Mouse (Mus musculus): ENCODE measurements around the gene Emc9. TPM values are rescaled to one million over a fixed set of nuclear protein-coding genes. Genes with fewer than 3 reads are reported as not detected.

Emc9 gene
- total RNA-seq, 2 experiments from 2014 or later: 66.8 to 70.0 TPM

DNA sequence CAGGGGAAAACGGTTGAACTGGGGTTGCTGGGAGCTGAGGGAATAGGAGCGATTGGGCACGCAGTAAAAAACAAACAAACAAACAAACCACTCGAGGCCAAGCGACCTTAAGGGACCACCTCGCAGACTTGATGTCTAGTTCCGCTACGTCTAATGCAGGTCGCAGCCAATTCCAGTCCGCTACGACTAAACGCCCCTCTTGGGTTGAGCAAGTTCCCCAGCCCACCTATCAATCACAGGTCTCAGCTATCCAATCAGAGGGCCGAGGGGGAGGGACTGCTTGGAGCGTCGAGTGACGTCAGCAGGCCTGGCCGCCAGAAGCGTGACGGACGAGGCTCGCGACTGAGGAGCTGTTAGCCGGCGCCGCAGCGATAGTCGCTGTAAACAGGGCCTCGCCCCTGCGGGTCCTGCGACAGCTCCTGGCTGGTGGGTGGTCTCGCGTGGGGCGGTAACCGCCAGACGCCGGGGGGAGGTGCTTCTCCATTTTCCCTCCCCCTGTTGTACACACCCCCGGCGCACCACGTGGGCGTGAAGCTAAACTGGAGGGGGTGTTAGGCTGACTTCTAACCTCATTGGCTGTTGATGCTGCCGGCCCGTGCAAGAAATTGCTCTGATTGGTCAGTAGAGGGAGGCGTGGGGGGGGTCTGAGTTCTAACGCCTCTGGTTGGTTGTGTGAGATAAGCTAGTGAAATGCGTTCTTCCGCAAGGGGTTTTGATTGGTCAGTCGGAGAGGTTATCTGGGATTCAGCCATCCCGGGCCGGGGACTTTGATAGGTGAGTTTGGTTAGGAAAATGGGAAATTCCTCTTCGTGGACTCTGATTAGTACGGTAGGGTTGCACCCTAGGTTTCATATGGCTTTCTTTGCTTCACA, 24.7 kb downstream of the Emc9 start, which contains the start of gene A730061H03Rik:
Gene A730061H03Rik, minus strand, starts transcription at position 205 of the 872 bp plus-strand sequence.
- peak; percentile 99 for DNase-seq

DNA sequence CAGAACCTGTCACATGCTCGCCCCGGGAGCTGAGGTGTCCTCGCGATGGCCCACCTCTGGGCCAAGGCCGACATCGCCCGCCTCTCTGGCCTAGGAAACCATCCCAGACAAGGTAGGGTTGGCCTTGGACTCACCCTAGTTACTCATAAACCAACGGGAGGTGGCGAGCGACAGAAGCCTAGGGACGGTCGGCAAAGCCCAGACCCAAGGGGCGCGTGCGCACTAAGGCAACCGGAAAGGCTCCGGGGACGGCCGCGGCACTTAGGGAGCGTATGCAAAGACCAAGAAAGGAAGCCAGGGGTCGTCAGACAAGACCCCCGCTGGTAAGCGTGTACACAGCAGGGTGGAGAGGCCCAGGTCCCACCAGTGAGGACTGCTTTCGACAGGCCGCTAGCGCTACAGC, 25.3 kb downstream of the Emc9 start, which contains the start of gene Dcaf11:
Gene Dcaf11, plus strand, starts transcription at position 208 of the 403 bp plus-strand sequence.
- peak; percentile 93 to 95 for DNase-seq

DNA sequence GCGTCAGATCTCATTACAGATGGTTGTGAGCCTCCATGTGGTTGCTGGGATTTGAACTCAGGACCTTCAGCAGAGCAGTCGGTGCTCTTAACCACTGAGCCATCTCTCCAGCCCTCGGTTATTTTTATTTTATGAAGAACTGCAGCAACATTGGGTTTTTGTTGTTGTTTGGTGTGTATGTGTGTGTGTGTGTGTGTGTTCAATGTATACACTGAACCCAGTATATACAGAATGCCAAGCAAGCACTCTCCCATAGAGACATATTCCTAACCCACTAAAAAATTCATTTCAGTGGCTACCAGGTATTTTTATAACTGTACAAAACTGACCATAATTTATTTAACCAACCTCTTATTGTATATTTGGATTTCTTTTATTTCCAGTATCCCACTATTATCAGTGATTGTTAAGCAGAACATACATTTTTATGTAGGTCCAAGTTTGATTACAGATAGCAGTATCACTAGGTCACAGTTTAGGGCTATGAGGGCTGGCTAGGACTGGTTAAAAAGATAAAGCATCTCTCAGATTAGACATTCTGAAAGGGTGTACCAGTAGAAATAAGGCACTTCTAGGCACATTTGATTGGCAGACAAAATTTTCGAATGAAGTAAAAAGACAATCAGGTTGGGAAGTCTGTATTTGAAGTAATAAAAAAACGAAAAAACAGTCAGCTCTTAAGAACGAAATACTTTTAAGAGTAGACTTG, 26.2 kb downstream of the Emc9 start:
- no peak for DNase-seq

DNA sequence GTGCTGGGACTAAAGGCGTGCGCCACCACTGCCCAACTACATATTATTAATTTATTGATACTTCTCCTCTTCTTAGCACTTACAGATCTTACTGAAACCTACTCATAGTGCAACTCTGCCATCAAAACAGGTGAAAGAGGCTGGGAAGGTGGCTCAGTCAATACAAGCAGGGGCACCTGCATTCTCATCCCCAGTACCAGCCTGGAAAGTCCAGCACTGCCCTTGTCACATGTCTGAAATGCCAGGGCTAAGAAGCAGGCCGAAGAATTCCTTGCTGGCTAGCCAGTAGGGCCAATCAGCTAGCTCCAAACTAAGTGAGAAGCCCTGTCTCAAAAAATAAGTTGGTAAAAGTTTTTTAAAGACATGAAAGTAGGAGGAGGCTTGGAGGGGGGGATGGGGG, 27.5 kb downstream of the Emc9 start:
- DNase-seq: no peak

DNA sequence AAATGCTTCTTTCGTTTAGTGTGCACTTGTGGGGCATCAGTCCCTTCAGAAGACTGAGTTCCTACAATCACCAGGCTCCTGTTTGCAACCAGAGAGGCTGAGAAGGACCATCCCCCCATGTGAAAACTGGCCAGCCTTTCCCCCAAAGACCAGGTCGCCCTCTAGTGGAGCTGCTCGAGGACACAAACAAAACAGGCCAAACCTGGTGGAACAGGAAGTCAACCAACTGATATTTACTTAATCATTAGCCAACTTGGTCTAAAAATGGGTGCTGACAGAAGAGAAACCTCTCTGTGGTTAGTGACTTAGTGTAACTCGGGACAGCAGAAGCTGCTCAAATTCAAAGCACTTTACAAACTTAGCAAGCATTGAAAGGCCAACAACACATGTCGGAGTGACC, 28.1 kb downstream of the Emc9 start:
- peak; percentile 87 to 92 for DNase-seq

DNA sequence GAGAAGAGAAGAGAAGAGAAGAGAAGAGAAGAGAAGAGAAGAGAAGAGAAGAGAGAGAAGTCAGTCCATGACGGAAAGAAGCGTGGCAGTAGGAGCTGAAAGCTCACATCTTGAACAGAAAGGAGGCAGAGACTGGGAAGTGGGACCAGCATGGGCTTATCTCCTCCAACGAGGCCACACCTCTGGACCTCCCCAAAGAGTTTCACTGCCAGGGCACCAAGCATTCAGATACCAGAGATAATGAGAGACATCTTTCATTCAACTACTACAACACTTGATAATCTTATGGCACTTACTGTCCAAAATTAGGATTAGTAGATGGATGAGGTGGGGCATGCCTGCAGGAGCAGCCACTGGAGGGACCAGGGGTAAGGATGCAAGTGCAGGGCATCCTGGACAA, 29.3 kb downstream of the Emc9 start:
- no peak for DNase-seq

DNA sequence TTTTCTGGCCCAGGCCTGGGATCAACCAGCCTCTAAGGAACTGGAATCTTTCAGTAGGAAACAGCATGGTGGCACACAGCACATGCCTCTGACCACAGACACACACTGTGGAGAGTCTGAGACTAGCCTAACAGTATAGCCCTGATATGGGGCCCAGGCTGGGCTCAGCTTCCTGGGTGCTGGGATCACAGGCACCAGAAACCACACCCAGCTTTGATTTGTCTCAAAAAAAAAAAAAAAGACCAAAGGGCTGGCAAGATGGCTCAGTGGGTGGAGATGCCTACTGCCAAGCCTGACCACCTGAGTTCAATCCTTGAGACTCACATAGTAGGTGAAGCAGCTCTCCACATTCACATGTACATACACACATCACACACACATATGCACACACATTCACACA, 30.5 kb downstream of the Emc9 start:
- no peak for DNase-seq

DNA sequence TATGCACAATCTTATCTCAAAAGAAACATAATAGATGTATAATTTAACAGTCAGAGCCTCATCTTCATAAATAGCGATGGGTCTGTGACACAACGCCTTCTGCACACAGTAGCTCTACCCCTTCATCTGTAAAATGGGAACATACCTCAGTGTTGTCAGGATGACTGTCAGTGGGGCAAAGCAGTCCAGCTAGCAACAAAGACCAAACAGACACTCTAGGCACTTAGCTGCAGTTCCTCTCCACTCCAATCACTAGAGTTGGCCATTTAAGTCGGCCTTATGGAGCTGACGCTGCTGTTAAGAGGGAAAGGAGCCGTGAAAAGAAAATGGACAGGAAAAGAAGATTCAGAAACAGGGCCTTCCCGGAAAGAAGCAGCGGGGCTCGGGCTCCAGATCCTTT, 33.3 kb downstream of the Emc9 start:
- no peak for DNase-seq

DNA sequence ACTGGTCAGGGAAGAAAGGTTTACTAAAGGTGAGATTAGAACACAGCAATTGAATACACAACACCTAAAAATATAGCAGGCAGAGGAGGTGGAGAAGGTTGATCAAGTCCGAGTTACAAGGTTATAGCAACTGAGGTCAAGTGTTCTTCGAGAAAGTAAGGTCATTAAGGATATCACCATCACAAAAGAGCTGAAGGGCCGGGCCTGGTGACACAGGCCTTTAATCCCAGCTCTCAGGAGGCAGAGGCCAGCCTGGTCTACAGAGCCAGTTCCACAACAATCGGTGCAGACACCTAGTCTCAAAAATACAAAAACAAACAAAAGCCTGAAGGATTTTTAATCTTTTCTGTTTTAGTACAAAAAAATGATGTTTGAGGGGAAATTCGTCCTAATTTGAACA, 33.8 kb downstream of the Emc9 start:
- no peak for DNase-seq

DNA sequence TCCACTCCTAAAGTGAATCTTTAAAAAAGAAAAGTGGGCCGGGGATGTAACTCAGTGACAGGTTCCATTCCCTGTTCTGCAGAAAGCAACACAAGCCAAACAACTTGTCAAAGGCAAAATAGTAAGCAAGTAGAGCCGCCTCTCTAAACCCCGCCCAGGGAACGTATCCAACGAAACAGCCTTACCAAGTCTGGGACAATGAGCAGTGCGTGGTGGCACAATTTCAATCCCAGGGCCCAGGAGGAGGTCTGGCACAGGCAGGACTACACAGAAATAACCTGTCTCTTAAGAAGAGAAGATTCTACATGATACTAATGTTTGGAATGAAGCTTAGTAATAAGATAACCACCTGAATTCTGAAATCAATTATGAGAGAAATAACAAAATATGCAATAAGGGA, 34.9 kb downstream of the Emc9 start:
- DNase-seq: no peak

DNA sequence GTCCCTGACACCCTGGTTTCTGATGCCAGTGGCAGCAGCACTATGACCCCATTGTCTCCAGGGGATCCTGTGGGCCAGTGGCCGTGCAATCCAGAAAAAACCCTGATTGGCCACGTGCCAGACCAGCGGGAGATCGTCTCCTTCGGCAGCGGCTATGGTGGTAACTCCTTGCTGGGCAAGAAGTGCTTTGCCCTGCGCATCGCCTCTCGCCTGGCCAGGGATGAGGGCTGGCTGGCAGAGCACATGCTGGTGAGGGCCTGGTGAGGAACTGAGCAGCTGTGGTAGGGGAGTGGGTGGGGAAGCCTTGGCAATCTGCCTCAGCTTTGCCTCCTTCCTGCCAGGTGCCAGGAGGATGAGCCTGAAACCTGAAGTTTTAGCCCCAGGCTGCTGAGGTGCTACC, 40.8 kb downstream of the Emc9 start:
- DNase-seq: no peak

DNA sequence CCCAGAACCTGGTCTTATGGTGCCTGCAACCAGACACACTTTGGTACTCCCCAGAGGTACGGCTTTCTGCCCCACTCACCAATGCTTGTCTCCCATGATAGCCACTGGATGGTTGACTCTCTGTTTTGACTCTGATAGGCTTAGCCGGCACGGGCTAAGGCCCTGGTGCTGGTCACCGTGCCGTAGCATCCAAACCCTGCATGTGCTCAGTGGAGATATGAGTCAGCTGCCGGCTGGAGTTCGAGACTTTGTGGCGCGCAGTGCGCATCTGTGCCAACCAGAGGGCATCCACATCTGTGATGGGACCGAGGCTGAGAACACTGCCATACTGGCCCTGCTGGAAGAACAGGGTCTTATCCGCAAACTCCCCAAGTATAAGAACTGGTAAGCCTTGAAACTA, 42.8 kb downstream of the Emc9 start:
- DNase-seq: no peak

DNA sequence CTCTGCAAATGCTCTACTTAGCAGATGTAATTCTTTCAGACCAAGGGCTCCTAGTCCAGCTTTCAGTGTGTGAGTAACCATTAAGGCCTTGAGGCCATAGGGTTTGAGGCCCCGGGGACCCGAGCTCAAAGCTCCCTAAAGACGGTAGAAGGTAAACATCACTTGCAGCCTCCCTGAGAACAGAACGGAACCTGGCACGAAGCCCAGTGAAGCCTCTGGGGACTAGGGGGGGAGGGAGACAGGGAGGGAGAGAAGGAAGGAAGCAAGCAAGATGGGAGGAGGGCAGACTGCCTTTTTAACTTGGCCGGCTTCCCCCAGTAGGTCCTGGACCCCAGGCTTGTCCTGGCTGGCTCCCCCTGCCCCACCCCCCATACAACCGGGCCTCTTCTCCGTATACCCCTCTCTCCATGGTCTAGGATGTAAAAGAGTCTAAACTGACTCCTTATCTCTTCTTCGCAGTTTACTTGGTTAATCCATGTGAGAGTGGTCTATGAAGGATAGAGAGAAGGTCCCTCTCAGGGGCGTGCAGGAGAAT, 44.2 kb downstream of the Emc9 start:
- peak; percentile 92 to 94 for DNase-seq

DNA sequence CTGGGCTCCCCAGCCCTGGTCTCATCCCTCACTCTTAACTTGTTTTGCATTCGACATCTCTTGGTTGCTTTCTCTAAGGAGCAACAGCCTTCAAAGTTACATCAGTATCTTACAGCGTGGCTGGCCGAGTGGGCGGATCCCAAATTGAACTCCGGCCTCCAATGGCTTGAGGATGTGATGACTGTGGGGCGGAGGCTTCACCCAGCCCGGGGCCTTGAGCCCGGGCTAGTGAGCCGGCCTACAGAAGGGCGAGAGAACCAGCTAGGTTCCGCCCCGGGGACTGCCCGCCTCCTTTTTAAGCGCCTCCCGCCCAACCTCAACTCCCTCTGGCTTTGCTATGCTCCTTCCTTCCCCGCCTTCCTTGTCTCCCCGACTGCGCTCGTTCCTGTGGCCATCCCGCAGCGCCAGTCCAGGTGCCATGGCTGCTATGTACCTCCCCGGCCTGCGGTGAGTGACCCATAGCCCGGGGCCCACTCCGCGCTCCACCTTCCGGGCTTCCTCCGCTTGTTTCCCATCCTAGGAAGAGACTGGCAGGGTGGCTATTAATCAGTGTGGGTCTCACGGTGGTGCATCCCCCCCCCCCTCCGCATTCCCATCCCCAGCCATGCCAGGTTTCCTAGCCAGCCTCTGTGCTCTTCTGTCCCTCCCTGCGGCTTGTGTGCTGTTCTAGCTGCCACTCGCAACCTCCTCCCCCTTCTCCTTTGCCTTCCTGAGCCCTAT, 44.9 kb downstream of the Emc9 start, which contains the start of gene Pck2:
Gene Pck2, plus strand, starts transcription at position 200 of the 720 bp plus-strand sequence.
- DNase-seq: peak; percentile 88 to 97

DNA sequence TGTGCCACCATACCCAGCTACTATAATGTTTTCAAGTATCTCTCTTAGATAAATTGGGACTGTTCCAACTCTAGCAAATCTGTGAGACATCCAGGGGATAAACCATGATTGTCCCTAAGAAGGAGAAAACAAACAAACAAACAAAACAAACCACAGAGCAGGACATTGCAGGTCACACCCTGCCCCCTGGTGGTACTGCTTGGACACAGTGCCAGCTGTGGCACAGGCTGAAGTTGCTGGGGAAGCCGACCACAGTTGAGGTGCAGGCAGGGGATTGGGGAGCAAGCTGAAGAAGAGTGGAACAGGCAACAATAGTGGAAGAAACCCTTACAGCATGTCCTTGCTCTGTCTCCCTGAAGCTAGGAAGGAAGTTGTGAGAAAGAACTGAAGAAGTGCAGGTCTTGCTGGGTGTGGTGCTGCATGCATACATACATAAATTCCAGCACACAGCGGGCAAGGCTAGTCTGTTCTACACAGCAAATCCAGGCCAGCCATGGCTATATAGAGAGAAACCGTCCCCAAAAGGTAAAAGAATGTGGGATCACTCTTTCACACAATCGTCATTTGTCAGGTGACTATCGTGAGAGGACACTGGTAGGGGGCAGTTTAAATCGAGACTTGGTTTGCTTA, 48.9 kb downstream of the Emc9 start:
- peak in 1 of 2 experiments; percentile 66 for DNase-seq

Other genes starting within 250 kb of the Emc9 start
- gene Dhrs4, start 106.5 kb downstream of the Emc9 start, total RNA-seq (2021): 100 to 1,000 TPM; 127 to 134 TPM
- 1 to 10 TPM; 2.5 to 3.4 TPM for gene Carmil3, start 94.7 kb downstream of the Emc9 start, total RNA-seq (2021)
- gene Cpne6, start 74.9 kb downstream of the Emc9 start, total RNA-seq (2021): not detected
- not detected for gene Nrl, start 60.3 kb downstream of the Emc9 start, total RNA-seq (2021)
- gene Pck2, start 45.0 kb downstream of the Emc9 start, total RNA-seq (2021): 1 to 10 TPM; 8.3 to 9.4 TPM
- gene Dcaf11, start 25.3 kb downstream of the Emc9 start, total RNA-seq (2021): 100 to 1,000 TPM; 147 to 152 TPM
- gene A730061H03Rik, start 24.9 kb downstream of the Emc9 start, total RNA-seq (2021): not detected
- gene Fitm1, start 9.7 kb downstream of the Emc9 start, total RNA-seq (2021): 100 to 1,000 TPM; 172 to 176 TPM
- gene Psme1, start 7.2 kb downstream of the Emc9 start, total RNA-seq (2021): 100 to 1,000 TPM; 276 to 319 TPM
- 100 to 1,000 TPM; 142 to 145 TPM for gene Psme2, start 5.8 kb upstream of the Emc9 start, total RNA-seq (2021)
- gene Rnf31, start 6.4 kb upstream of the Emc9 start, total RNA-seq (2021): 10 to 100 TPM; 25.4 to 29.9 TPM
- gene Irf9, start 18.3 kb upstream of the Emc9 start, total RNA-seq (2021): 10 to 100 TPM in 1 of 2 experiments, 1 to 10 TPM in 1; 8.9 to 11.0 TPM
- under 1 TPM; 0.22 to 0.62 TPM for gene Rec8, start 32.7 kb upstream of the Emc9 start, total RNA-seq (2021)
- gene Ipo4, start 50.7 kb upstream of the Emc9 start, total RNA-seq (2021): 10 to 100 TPM; 51.3 to 64.8 TPM
- 1 to 10 TPM; 1.4 to 2.3 TPM for gene Gm49378, start 52.6 kb upstream of the Emc9 start, total RNA-seq (2021)
- gene Tm9sf1, start 58.5 kb upstream of the Emc9 start, total RNA-seq (2021): 10 to 100 TPM; 39.7 to 42.3 TPM
- gene Tssk4, start 64.9 kb upstream of the Emc9 start, total RNA-seq (2021): under 1 TPM; 0.42 to 0.54 TPM
- 10 to 100 TPM; 47.1 to 58.8 TPM for gene Mdp1, start 75.2 kb upstream of the Emc9 start, total RNA-seq (2021)
- 10 to 100 TPM in 1 of 2 experiments, 1 to 10 TPM in 1; 8.7 to 10.8 TPM for gene Gmpr2, start 86.6 kb upstream of the Emc9 start, total RNA-seq (2021)
- 100 to 1,000 TPM; 250 to 257 TPM for gene Nedd8, start 86.8 kb upstream of the Emc9 start, total RNA-seq (2021)
- 10 to 100 TPM; 10.1 to 12.1 TPM for gene Tinf2, start 96.5 kb upstream of the Emc9 start, total RNA-seq (2021)
- gene Tgm1, start 128.6 kb upstream of the Emc9 start, total RNA-seq (2021): under 1 TPM; 0.25 to 0.44 TPM
- gene Rabggta, start 137.0 kb upstream of the Emc9 start, total RNA-seq (2021): 10 to 100 TPM; 14.8 to 15.8 TPM
- 10 to 100 TPM; 39.8 to 42.6 TPM for gene Dhrs1, start 160.4 kb upstream of the Emc9 start, total RNA-seq (2021)
- gene Nop9, start 160.4 kb upstream of the Emc9 start, total RNA-seq (2021): 10 to 100 TPM in 1 of 2 experiments, 1 to 10 TPM in 1; 7.7 to 11.9 TPM
- 1 to 10 TPM; 2.0 TPM for gene Cideb, start 173.2 kb upstream of the Emc9 start, total RNA-seq (2021)
- under 1 TPM; 0.21 to 0.25 TPM for gene Ltb4r2, start 176.1 kb upstream of the Emc9 start, total RNA-seq (2021)
- gene Ltb4r1, start 180.7 kb upstream of the Emc9 start, total RNA-seq (2021): under 1 TPM; 0.25 to 0.41 TPM
- 10 to 100 TPM; 15.7 to 17.3 TPM for gene Adcy4, start 198.8 kb upstream of the Emc9 start, total RNA-seq (2021)
- gene Ripk3, start 203.6 kb upstream of the Emc9 start, total RNA-seq (2021): 1 to 10 TPM; 1.6 to 2.9 TPM
- gene Nfatc4, start 237.8 kb upstream of the Emc9 start, total RNA-seq (2021): 1 to 10 TPM; 2.5 to 4.0 TPM

Measured in heart, adult 18-20 months (tissue).